Mouse (Mus musculus): ENCODE data around the gene Lbx1. TPM values are rescaled to one million over a fixed set of nuclear protein-coding genes. Genes with fewer than 3 reads are reported as not detected.

Gene Lbx1
- total and polyA plus RNA-seq, 2 experiments from 2014 or later: not detected

DNA sequence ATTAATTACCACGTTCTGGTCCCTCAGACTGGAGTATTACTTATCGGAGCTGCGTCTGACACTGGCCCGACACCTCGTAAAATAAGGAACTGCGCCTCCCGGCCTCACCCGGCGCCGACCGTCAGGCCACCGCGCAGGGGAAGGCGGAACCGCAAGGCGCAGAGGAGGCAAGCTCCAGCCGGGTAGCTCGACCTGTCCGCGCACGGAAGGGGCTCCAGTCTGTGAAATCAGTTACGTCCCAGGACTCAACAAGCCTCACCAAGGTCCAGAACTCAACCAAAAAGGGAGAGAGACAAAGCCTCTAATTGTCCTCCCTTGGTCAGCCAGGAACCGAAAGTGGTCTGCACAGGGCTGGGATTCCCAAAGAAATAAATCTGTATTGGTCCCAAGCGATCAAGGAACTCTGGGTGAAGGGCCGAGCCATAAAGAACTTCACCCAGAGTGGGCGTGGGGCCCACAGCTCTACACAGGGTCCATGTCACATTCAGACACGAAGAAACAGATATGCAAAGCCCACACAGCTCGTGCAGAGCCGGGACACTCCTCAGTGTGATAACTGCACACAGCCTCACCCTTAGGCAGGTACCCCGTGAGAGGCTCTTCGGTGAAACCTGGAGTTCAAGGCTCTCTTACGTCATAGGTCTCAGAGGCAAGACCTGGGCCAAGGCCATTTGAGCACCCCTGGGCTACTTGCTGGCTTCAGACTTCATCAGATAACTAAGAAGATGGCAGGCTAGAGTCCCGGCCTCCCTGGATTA lies 6.1 kb downstream of the Lbx1 start:
- Histone ChIP-seq H3K4me3 (ENCODE audit: low read depth, low read length) (no peak overlapping the region; the same call in 1 of the 2 replicates), H3K9ac (no peak overlapping the region), H3K4me2 (ENCODE audit: low read depth) (no peak overlapping the region), H3K36me3 (ENCODE audit: insufficient read depth) (no peaks in the 10 kb centered on the region), H3K27me3 (ENCODE audit: insufficient read depth, low read length) (peaks cover 82% of the 10 kb centered on the region), H3K27ac (ENCODE audit: low read depth, low read length) (no peak overlapping the region), H3K9me3 (ENCODE audit: low read length) (no peaks in the 10 kb centered on the region), H3K4me1 (ENCODE audit: insufficient read depth) (no peaks in the 10 kb centered on the region)
- TF ChIP-seq CTCF (IDR thresholded peaks at IDR 0.05; ENCODE audit: low read depth): no peak
- 2% methylated on average over 33 of the region's 33 CpGs for WGBS
- DNase-seq (no peak), ATAC-seq (no peak)

GRCm38 (mm10) chr19:45228781-45229180 lies 6.8 kb downstream of the Lbx1 start:
- H3K4me2 ChIP-seq (ENCODE audit: low read depth): no peak overlapping the region
- ATAC-seq: no peak
- WGBS: 5% methylated on average over 4 of the region's 4 CpGs
- H3K36me3 ChIP-seq (ENCODE audit: insufficient read depth): no peaks in the 10 kb centered on the region
- no peak overlapping the region for H3K27ac ChIP-seq (ENCODE audit: low read depth, low read length)
- no peaks in the 10 kb centered on the region for H3K9me3 ChIP-seq (ENCODE audit: low read length)
- H3K27me3 ChIP-seq (ENCODE audit: insufficient read depth, low read length): peaks cover 83% of the 10 kb centered on the region
- no peak overlapping the region for H3K9ac ChIP-seq
- H3K4me3 ChIP-seq (ENCODE audit: low read depth, low read length): no peak overlapping the region
- no peak for TF ChIP-seq CTCF (IDR thresholded peaks at IDR 0.05; ENCODE audit: low read depth)
- DNase-seq: no peak
- H3K4me1 ChIP-seq (ENCODE audit: insufficient read depth): no peaks in the 10 kb centered on the region

DNA sequence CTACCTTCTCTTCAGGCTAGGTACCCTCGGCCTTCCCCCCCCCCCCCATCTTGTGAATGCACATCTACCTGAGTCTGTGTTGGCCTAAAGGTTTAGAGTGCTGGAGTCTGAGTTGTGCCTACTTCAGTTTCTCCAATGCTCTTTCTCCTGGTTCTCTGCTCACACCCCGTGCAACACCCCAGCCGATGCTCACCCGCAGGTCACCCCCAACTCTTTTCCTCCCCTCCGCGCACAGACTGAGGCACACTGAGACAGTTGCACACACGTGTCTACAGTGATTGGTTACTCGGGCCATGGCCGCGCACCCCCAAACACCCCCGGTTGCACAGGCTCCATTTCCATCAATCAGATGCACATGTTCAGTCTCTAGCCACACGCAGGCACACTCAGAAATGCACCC lies 7.5 kb downstream of the Lbx1 start:
- WGBS: 6% methylated on average over 12 of the region's 12 CpGs
- H3K27me3 ChIP-seq (ENCODE audit: insufficient read depth, low read length): peaks cover 88% of the 10 kb centered on the region
- no peaks in the 10 kb centered on the region for H3K4me1 ChIP-seq (ENCODE audit: insufficient read depth)
- DNase-seq (no peak), ATAC-seq (no peak)
- H3K9ac ChIP-seq: no peak overlapping the region
- no peak for TF ChIP-seq CTCF (IDR thresholded peaks at IDR 0.05; ENCODE audit: low read depth)
- H3K9me3 ChIP-seq (ENCODE audit: low read length): no peaks in the 10 kb centered on the region
- H3K36me3 ChIP-seq (ENCODE audit: insufficient read depth): no peaks in the 10 kb centered on the region
- H3K4me3 ChIP-seq (ENCODE audit: low read depth, low read length): no peak overlapping the region
- no peak overlapping the region for H3K4me2 ChIP-seq (ENCODE audit: low read depth)
- no peak overlapping the region for H3K27ac ChIP-seq (ENCODE audit: low read depth, low read length)

GRCm38 (mm10) chr19:45227671-45228070 lies 7.9 kb downstream of the Lbx1 start:
- no peak overlapping the region for H3K27ac ChIP-seq (ENCODE audit: low read depth, low read length)
- no peak overlapping the region for H3K4me3 ChIP-seq (ENCODE audit: low read depth, low read length)
- ATAC-seq (no peak), DNase-seq (no peak)
- H3K4me2 ChIP-seq (ENCODE audit: low read depth): no peak overlapping the region
- H3K36me3 ChIP-seq (ENCODE audit: insufficient read depth): no peaks in the 10 kb centered on the region
- H3K9ac ChIP-seq: no peak overlapping the region
- no peaks in the 10 kb centered on the region for H3K4me1 ChIP-seq (ENCODE audit: insufficient read depth)
- H3K27me3 ChIP-seq (ENCODE audit: insufficient read depth, low read length): peaks cover 88% of the 10 kb centered on the region
- TF ChIP-seq CTCF (IDR thresholded peaks at IDR 0.05; ENCODE audit: low read depth): no peak
- 11% methylated on average over 1 of the region's 1 CpGs for WGBS
- H3K9me3 ChIP-seq (ENCODE audit: low read length): no peaks in the 10 kb centered on the region

DNA sequence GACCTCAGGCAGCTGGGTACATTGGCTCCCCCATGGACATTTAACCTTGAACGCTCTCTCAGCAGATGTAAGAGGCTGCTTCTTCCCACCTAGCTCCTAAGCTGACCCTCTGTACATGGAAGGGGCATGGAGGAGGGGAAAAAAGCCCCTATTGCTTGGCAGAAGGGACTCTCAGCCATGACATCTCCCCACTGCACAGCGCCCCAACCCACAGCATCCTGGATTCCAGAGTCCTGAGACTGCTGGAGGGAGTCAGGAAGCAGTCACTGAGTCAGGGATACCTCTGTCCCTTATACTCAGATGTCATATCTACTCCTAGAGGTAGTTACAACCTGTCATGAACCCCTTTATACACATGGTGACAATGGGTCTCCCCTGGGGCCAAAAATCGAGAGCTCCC lies 8.6 kb downstream of the Lbx1 start:
- no peak overlapping the region for H3K27ac ChIP-seq (ENCODE audit: low read depth, low read length)
- no peak overlapping the region for H3K4me2 ChIP-seq (ENCODE audit: low read depth)
- no peak for TF ChIP-seq CTCF (IDR thresholded peaks at IDR 0.05; ENCODE audit: low read depth)
- no peaks in the 10 kb centered on the region for H3K4me1 ChIP-seq (ENCODE audit: insufficient read depth)
- no peak overlapping the region for H3K9ac ChIP-seq
- WGBS: 8% methylated on average over 3 of the region's 3 CpGs
- H3K27me3 ChIP-seq (ENCODE audit: insufficient read depth, low read length): peaks cover 89% of the 10 kb centered on the region
- ATAC-seq (no peak), DNase-seq (no peak)
- H3K4me3 ChIP-seq (ENCODE audit: low read depth, low read length): no peak overlapping the region
- H3K9me3 ChIP-seq (ENCODE audit: low read length): no peaks in the 10 kb centered on the region
- no peaks in the 10 kb centered on the region for H3K36me3 ChIP-seq (ENCODE audit: insufficient read depth)

GRCm38 (mm10) chr19:45226246-45226645 lies 9.4 kb downstream of the Lbx1 start:
- no peak for DNase-seq
- no peak for ATAC-seq
- H3K9ac ChIP-seq: no peak overlapping the region
- TF ChIP-seq CTCF (IDR thresholded peaks at IDR 0.05; ENCODE audit: low read depth): no peak
- no peaks in the 10 kb centered on the region for H3K4me1 ChIP-seq (ENCODE audit: insufficient read depth)
- peaks cover 90% of the 10 kb centered on the region for H3K27me3 ChIP-seq (ENCODE audit: insufficient read depth, low read length)
- H3K4me2 ChIP-seq (ENCODE audit: low read depth): no peak overlapping the region
- no peak overlapping the region for H3K27ac ChIP-seq (ENCODE audit: low read depth, low read length)
- no peaks in the 10 kb centered on the region for H3K36me3 ChIP-seq (ENCODE audit: insufficient read depth)
- H3K4me3 ChIP-seq (ENCODE audit: low read depth, low read length): no peak overlapping the region
- WGBS: 3% methylated on average over 8 of the region's 8 CpGs
- no peaks in the 10 kb centered on the region for H3K9me3 ChIP-seq (ENCODE audit: low read length)

GRCm38 (mm10) chr19:45225130-45225529 lies 10.5 kb downstream of the Lbx1 start:
- no peak overlapping the region for H3K27ac ChIP-seq (ENCODE audit: low read depth, low read length)
- no peak overlapping the region for H3K9ac ChIP-seq
- no peaks in the 10 kb centered on the region for H3K4me1 ChIP-seq (ENCODE audit: insufficient read depth)
- no peaks in the 10 kb centered on the region for H3K36me3 ChIP-seq (ENCODE audit: insufficient read depth)
- H3K9me3 ChIP-seq (ENCODE audit: low read length): no peaks in the 10 kb centered on the region
- no peak for DNase-seq
- ATAC-seq: no peak
- peaks cover 86% of the 10 kb centered on the region for H3K27me3 ChIP-seq (ENCODE audit: insufficient read depth, low read length)
- TF ChIP-seq CTCF (IDR thresholded peaks at IDR 0.05; ENCODE audit: low read depth): no peak
- no peak overlapping the region for H3K4me2 ChIP-seq (ENCODE audit: low read depth)
- no peak overlapping the region for H3K4me3 ChIP-seq (ENCODE audit: low read depth, low read length)
- 2% methylated on average over 12 of the region's 12 CpGs for WGBS

Measured in forebrain, postnatal 0 days (tissue).